Mouse (Mus musculus) lung, adult 18-20 months (tissue): ENCODE results near the gene Ulk4.
"Not testable (repeated sequence)": the region's sequence is repeated elsewhere in the genome, so short reads cannot be mapped to it uniquely, and the experiment has no call there.

Source experiments
- DNase-seq, 2 experiments: peaks; one replicate each; pipeline ENCODE4 v3.0.0; 2022; ENCODE audit warnings: mixed read lengths in 2 of 2

The Ulk4 gene

GRCm38 (mm10) chr9:121249805-121250204, 27.2 kb downstream of the Ulk4 start:
- DNase-seq: no peak

DNA sequence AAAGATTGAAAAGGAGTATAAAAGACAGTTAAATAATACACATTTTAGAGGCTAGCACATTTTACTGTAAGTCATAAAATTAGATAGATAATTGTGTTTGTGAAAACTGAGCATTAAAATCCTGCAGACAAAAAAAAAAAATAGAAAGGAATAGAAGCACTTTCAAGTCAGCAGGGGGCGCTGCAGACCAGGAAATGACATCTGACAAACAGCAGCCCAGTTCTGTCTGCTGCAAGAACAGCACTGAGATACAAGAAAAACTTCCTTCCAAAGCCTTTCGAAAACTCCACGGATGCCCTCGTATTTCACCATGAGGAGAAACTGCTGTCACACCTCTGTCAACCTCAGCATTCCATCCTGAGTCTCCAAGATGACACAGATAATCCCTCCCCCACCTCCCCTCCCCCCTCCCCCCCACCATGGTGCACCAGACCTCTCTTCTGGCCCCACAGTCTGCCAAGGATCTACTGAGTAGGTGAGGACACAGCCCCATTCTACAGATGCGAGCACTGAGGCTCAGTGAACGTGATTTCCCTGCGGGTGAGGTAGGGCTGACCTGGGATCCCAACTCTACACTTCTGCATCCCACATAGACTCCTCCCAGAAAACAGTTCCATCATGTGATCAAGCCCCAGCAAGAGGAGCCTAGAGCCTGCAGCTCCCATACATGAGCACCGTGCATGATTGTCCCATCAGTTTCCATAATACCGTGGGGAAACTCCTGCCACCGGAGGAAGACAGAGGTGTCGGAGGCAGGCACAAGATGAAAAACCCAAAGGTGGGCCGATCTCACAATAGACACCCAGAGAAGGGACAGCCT, 28.8 kb downstream of the Ulk4 start:
- peak; percentile 74 to 83 for DNase-seq

DNA sequence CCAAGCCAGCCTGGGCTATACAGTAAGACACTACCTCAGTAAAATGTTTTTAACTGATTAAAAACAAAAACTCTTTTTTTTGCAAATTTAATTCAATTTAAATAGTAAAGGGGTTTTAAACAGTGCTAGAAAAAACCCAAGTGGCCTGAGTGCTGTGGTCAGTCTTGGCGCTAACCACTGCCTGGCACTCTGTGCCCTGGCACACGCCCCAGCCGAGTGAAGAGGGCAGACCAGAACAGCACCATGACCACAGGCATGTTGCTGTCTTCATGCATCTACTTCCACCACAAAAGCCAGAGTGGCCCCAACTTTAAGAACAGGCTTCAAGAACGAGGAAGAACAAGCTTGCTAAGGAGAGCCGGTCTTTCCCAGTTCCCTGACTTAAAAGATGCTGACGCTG, 29.9 kb downstream of the Ulk4 start:
- DNase-seq: no peak

- no peak for DNase-seq
Measured at GRCm38 (mm10) chr9:121242331-121242730, 34.7 kb downstream of the Ulk4 start.

DNA sequence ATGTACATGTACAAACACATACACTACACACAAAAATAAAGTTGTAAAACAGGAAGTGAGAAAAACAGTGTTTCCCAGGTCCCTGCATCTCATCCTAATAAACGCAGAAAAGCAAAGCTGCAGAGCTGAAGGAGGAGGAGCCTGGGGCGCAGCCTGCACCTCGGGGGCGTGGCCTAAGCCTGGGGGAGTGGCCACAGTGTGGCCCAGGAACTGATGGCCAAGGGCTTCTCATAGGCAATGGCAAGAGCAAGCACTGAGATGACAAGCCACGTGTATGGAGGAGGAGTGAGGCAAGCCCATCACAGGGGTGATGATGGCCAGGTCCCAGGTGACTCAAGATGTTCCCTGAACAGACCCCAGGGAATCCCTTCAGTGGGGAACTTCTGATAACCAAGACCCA, 35.2 kb downstream of the Ulk4 start:
- DNase-seq: no peak

GRCm38 (mm10) chr9:121241366-121241765, 35.6 kb downstream of the Ulk4 start:
- no peak for DNase-seq

- peak in 1 of 2 experiments; percentile 42 for DNase-seq
Measured at GRCm38 (mm10) chr9:121240242-121240641, 36.8 kb downstream of the Ulk4 start.

DNA sequence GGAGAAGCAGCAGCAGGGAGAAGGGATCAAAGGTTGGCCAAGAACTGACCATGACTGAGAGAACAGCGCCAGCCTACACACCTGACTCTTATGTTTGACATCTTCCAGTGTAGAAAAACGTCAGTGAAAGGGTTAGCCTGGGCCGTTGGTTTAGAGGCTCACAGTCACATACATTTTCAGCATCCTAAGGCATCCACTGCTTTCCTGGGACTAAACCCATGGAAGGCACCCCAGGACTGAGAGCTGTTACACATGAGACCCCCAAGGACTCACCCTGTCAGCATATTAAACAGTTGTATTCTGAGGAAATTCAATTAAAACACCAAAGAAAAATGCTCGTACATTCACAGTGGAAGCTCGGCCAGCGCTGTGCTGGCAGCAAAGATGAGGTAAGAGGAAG, 37.4 kb downstream of the Ulk4 start:
- DNase-seq: no peak

- DNase-seq: no peak
Measured at GRCm38 (mm10) chr9:121218636-121219035, 58.4 kb downstream of the Ulk4 start.

GRCm38 (mm10) chr9:121218230-121218629, 58.8 kb downstream of the Ulk4 start:
- DNase-seq: no peak

DNA sequence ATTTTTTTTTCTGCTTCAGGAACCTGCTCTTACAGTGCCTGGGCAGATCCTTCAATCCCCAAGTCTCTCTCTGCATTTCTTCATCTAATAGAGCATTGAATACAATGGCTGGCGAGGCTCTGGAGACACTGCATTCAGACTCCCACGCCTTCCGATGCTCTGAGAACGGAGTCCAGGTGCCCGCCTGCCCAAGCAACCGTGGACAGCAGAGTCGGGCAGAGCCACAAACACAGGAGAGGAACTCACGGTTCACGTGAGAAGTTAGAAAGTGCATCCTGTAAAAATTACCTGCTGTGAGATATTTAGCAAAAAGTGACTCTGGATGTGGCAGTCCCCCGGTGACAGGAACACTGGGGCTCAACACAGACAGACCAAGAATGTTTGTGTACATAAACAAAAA, 59.3 kb downstream of the Ulk4 start:
- no peak for DNase-seq

DNA sequence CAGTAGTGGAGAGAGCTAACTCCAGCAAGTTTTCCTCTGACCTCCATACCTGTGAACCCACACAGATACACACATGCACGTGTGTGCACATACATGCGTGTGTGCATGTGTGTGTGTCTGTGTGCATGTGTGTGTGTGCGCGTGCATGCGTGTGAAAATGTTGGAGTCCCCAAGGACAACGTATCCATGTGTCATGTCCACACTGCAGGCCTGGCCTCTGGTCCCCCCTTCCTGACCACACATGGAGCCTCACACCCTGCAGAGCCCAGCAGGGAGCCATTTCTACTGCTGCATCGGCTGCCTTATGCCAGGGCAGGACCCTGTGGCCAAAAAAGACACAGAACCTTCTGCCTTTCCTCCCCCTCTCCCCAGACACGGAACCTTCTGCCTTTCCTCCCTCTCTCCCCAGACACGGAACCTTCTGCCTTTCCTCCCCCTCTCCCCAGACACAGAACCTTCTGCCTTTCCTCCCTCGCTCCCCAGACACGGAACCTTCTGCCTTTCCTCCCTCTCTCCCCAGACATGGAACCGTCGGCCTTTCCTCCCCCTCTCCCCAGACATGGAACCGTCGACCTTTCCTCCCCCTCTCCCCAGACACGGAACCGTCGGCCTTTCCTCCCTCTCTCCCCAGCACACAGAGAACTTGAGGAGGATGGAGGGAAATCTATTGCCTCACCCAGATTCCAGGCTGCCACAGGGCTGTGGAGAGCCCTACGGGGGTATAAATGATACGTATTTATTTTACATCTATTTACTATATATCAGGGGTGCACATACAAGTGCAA, 60.3 kb downstream of the Ulk4 start:
- no peak for DNase-seq

- peak; percentile 46 to 59 for DNase-seq
Measured at GRCm38 (mm10) chr9:121215349-121216000, 61.5 kb downstream of the Ulk4 start.

DNA sequence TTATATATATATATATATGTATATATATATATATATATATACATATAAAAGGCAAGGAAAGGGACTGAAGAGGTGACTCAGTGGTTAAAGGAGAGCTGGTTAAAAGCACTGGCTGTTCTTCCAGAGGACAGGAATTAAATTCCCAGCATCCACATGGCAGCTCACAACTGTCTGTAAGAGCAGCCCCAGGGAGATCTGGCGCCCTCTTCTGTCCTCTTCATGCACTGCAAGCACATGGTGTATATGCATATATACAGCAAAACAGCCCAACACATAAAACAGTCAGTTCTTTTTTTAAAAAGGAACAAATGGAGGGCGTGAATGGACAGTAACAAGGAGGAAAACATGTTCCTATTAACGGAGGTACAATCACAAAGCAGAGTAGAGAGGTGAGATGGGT, 64.7 kb downstream of the Ulk4 start:
- no peak for DNase-seq

DNA sequence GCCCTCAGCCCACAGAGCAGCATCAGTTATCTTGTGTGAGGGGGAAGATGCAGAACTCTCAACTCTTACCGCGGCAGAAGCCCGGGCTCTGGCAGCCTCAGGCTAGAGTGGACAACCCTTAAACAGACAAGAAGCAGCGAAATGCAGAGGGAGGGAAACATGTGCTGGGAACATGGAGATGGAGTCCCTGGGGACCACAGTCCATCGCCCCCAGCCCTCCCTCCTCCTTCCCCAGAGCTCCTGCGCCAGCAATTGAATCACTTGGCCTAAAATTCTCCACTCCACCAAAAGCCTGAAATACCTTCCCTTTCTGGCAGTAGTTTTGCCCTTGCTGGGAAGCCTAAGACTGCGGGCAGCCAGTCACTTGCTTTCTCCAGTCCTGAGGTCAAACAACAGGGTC, 72.0 kb downstream of the Ulk4 start:
- DNase-seq: no peak

- no peak for DNase-seq
Measured at GRCm38 (mm10) chr9:121204149-121204800, 72.7 kb downstream of the Ulk4 start.

- DNase-seq: no peak
Measured at GRCm38 (mm10) chr9:121203686-121204085, 73.3 kb downstream of the Ulk4 start.

DNA sequence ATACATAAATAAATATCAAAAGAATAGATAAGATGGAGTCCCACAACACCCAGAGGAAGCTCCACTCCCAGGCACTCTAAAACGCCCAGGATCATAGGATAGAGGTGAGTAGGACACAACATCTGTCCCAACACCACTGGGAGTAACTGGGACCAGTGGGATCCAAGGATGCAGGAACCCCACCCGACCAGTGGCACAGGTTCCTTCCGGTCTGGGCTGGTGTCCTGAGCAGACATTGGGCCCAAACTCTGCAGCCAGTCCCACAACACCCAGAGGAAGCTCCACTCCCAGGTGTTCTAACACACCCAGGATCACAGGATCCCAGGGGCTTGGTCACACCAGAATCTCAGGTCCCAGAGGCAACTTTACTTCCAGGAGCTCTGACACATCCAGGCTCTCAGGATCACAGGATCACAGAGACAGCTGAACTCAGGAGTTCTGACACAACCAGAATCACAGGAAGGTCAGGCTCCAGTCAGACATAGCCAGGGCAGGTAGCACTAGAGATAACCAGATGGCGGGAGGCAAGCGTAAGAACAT, 77.8 kb downstream of the Ulk4 start:
- DNase-seq: not testable (repeated sequence)

GRCm38 (mm10) chr9:121196473-121196872, 80.5 kb downstream of the Ulk4 start:
- DNase-seq: no peak

- no peak for DNase-seq
Measured at GRCm38 (mm10) chr9:121195106-121195505, 81.9 kb downstream of the Ulk4 start.

- DNase-seq: no peak
Measured at GRCm38 (mm10) chr9:121192601-121193370, 84.2 kb downstream of the Ulk4 start.

GRCm38 (mm10) chr9:121187811-121188210, 89.2 kb downstream of the Ulk4 start:
- no peak for DNase-seq
